Mouse (Mus musculus) spleen, postnatal 4 days (tissue): Measurements from ENCODE around the gene Ccdc114.
"Not testable (repeated sequence)": the region's sequence is repeated elsewhere in the genome, so short reads cannot be mapped to it uniquely, and the experiment has no call there.

Experiments
- DNase-seq, 2 experiments: peaks; one replicate each; pipeline ENCODE4 v3.0.0; 2022; ENCODE audit warnings: low spot score in 2 of 2

The Ccdc114 gene

GRCm38 (mm10) chr7:45917926-45918325 is 5.9 kb upstream of the Ccdc114 start:
- no peak for DNase-seq

GRCm38 (mm10) chr7:45919083-45919671 is 4.7 kb upstream of the Ccdc114 start:
- peak in 1 of 2 experiments; percentile 81 for DNase-seq

GRCm38 (mm10) chr7:45919761-45920160 is 4.1 kb upstream of the Ccdc114 start:
- no peak for DNase-seq

- no peak for DNase-seq
Observed at GRCm38 (mm10) chr7:45920583-45921241, 3.2 kb upstream of the Ccdc114 start.

- peak in 1 of 2 experiments; percentile 64 for DNase-seq
Observed at GRCm38 (mm10) chr7:45921242-45921621, 2.6 kb upstream of the Ccdc114 start, which contains the start of gene Emp3. TSS of gene Emp3 (minus strand) at chr7:45921404.

- DNase-seq: no peak
Observed at GRCm38 (mm10) chr7:45921950-45922600, 1.8 kb upstream of the Ccdc114 start.

- peak; percentile 93 to 95 for DNase-seq
Observed at GRCm38 (mm10) chr7:45922928-45923761, 727 bp upstream of the Ccdc114 start.

- DNase-seq: peak; percentile 51 to 77
Observed at GRCm38 (mm10) chr7:45924429-45924816, 551 bp downstream of the Ccdc114 start.

GRCm38 (mm10) chr7:45928626-45929295 is 4.9 kb downstream of the Ccdc114 start:
- DNase-seq: peak in 1 of 2 experiments; percentile 53

GRCm38 (mm10) chr7:45929688-45930087 is 5.8 kb downstream of the Ccdc114 start:
- DNase-seq: no peak

- not testable (repeated sequence) for DNase-seq
Observed at GRCm38 (mm10) chr7:45933766-45934165, 9.9 kb downstream of the Ccdc114 start.

- DNase-seq: peak; percentile 63 to 85
Observed at GRCm38 (mm10) chr7:45935114-45935513, 11.2 kb downstream of the Ccdc114 start.

- DNase-seq: no peak
Observed at GRCm38 (mm10) chr7:45939836-45940235, 16.0 kb downstream of the Ccdc114 start.

- DNase-seq: no peak
Observed at GRCm38 (mm10) chr7:45941986-45942385, 18.1 kb downstream of the Ccdc114 start.

- not testable (repeated sequence) for DNase-seq
Observed at GRCm38 (mm10) chr7:45943280-45943679, 19.4 kb downstream of the Ccdc114 start.

- DNase-seq: no peak
Observed at GRCm38 (mm10) chr7:45949061-45949460, 25.2 kb downstream of the Ccdc114 start.

- DNase-seq: no peak
Observed at GRCm38 (mm10) chr7:45956611-45957010, 32.7 kb downstream of the Ccdc114 start.

GRCm38 (mm10) chr7:45971831-45972723 is 48.2 kb downstream of the Ccdc114 start:
- no peak for DNase-seq

- no peak for DNase-seq
Observed at GRCm38 (mm10) chr7:45973271-45973687, 49.4 kb downstream of the Ccdc114 start.

GRCm38 (mm10) chr7:45974103-45974502 is 50.2 kb downstream of the Ccdc114 start:
- DNase-seq: no peak
